Mouse (Mus musculus): ENCODE measurements around the gene Spata22. TPM values are rescaled to one million over a fixed set of nuclear protein-coding genes. Genes with fewer than 3 reads are reported as not detected.

Gene Spata22
- total RNA-seq (2023): not detected

DNA sequence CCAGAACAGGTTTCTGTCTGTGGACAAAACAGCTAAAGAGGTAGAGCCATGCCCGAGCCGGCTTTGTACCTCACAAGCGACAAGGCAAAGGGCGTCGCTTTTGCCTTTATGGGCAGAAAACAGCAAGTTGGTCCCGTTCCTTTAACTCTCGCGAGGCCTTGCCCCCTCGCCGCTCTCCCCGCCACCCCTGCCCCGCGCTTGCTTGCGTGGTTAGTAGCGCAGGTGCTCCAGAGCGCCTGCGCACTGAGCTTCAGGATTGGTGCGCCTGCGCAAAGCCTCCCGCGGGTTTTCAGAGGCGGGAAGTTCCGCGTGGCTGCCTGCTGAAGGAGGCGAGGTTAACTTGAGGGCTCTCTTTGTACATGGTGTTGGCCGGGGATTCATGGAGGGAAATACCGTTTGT, at the start of gene Spata22, which contains the start of the genes Aspa and Gm49340:
TSS of gene Spata22 (plus strand) at position 300 of the 400 bp plus-strand sequence.
TSS of gene Aspa (minus strand) at position 155 of the 400 bp plus-strand sequence.
TSS of gene Gm49340 (plus strand) at position 300 of the 400 bp plus-strand sequence.

GRCm38 (mm10) chr11:73350483-73350882, 20.9 kb downstream of the Spata22 start, which contains the start of gene Olfr20:
Gene Olfr20 (plus strand): TSS chr11:73350783.

DNA sequence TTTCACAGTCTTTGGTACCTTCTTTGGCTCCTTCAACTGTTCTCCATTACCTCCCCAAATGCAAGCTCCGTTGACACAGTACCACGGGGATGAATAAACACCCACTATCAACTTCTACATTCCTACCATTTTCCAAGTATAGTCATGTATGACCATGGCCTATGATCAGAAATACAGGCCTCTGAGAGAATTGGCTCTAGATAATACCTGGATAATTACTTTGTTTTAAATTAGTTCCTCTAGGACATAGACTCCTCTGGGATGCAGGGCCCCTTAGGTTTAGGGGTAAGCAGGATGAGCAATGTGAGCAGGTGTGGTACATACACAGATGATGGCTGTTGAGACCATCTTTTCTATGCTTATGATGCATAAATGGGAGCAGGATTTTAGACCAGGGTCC, 41.4 kb downstream of the Spata22 start, which contains the start of gene Olfr376:
TSS of gene Olfr376 (plus strand) at position 301 of the 400 bp plus-strand sequence.

Other genes with a start within 250 kb of the Spata22 start
- gene Itgae, start 239.2 kb upstream of the Spata22 start, total RNA-seq (2023): not detected
- gene Haspin, start 191.4 kb upstream of the Spata22 start, total RNA-seq (2023): 10 to 100 TPM; 10.8 to 11.5 TPM
- gene P2rx5, start 169.3 kb upstream of the Spata22 start, total RNA-seq (2023): not detected
- 10 to 100 TPM; 18.8 to 20.9 TPM for gene Emc6, start 152.7 kb upstream of the Spata22 start, total RNA-seq (2023)
- 10 to 100 TPM; 13.7 to 17.6 TPM for gene Tax1bp3, start 152.7 kb upstream of the Spata22 start, total RNA-seq (2023)
- 10 to 100 TPM; 17.5 to 18.2 TPM for gene Ctns, start 130.7 kb upstream of the Spata22 start, total RNA-seq (2023)
- gene Shpk, start 130.3 kb upstream of the Spata22 start, total RNA-seq (2023): 1 to 10 TPM; 1.3 to 1.8 TPM
- not detected for gene Trpv1, start 95.4 kb upstream of the Spata22 start, total RNA-seq (2023)
- gene Trpv3, start 62.4 kb upstream of the Spata22 start, total RNA-seq (2023): not detected
- not detected for gene Aspa, start 145 bp upstream of the Spata22 start, total RNA-seq (2023)
- not detected for gene Gm49340, start within 50 bp of the Spata22 start, total RNA-seq (2023)
- not detected for gene Olfr20, start 21.0 kb downstream of the Spata22 start, total RNA-seq (2023)
- not detected for gene Olfr376, start 41.5 kb downstream of the Spata22 start, total RNA-seq (2023)
- gene Olfr1, start 69.9 kb downstream of the Spata22 start, total RNA-seq (2023): not detected
- not detected for gene Olfr378, start 98.7 kb downstream of the Spata22 start, total RNA-seq (2023)
- not detected for gene Olfr380, start 127.8 kb downstream of the Spata22 start, total RNA-seq (2023)
- not detected for gene Olfr381, start 161.9 kb downstream of the Spata22 start, total RNA-seq (2023)
- gene Olfr382, start 187.5 kb downstream of the Spata22 start, total RNA-seq (2023): not detected